Mouse (Mus musculus): Measurements from ENCODE around the gene Rnf224.

DNA sequence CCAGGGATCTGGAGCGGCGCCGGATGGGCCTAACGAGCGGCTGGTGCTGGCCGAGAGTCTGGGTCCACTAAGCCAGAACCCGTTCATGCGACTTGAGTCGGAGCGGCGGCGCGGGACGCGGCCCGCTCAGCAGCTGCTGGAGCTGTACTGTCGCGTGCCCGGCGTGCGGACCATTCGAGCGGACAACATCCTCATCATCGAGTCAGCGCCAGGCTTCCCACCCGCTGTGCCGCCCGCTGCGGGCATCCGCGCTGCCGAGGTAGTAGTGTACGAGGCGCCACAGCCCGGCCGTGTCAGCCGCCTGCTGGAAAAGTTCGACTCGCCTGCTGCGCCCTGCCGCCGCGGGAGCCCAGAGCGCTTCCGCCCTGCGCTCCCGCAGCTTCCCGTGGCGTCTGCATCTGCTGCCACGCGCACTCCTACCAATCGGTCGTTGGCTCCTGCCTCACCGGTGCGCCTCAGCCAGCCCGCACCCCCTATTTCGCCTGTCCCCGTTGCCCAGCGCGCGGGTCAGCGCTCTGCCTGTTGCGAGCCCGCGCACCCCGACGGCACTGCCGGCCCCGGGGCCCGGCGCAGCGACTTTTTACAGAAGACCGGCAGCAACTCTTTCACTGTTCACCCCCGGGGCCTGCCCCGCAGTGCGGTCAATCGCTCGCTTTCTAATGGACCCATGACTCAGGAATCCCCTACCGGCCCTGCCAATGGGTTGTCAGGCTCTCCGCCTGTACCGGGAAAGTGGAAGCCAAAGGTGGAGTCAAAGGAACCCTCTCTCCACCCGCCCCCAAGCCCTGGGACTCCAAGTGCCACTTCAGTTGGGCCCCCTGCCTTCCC, 26.4 kb upstream of the Rnf224 start:
- TF ChIP-seq CTCF (IDR thresholded peaks at IDR 0.05; ENCODE audit: low read depth, low read length), result no peak
- no peak for TF ChIP-seq POLR2A (IDR thresholded peaks at IDR 0.05; ENCODE audit: borderline replicate concordance, low read depth, low read length)

Measured in bone marrow macrophage, adult 2 months (primary cell).